Mouse (Mus musculus): ENCODE measurements around the gene Tfr2. TPM values are rescaled to one million over a fixed set of nuclear protein-coding genes. Genes with fewer than 3 reads are reported as not detected.
A peak's percentile ranks its signal among the peaks of the same experiment; 100 is the strongest.

Tfr2 gene
- polyA plus RNA-seq, 1 experiment from 2014 or later: 0.46 TPM

- Histone ChIP-seq H3K4me3 (ENCODE audit: low read length) (no peak overlapping the region), H3K27ac (ENCODE audit: low read length) (no peak overlapping the region), H3K4me1 (replicated peaks; ENCODE audit: control insufficient read depth, insufficient read depth, low read length) (peaks cover 12% of the 10 kb centered on the region), H3K9me3 (ENCODE audit: control insufficient read depth, low read length) (no peaks in the 10 kb centered on the region), H3K27me3 (ENCODE audit: control insufficient read depth, insufficient read depth, low read depth, low read length) (no peaks in the 10 kb centered on the region), H3K9ac (ENCODE audit: low read length) (no peak overlapping the region), H3K4me2 (ENCODE audit: low read depth, low read length) (no peak overlapping the region), H3K36me3 (ENCODE audit: control insufficient read depth, insufficient read depth, low read length) (peaks cover 2% of the 10 kb centered on the region; the same call in 1 of the 2 replicates)
- ATAC-seq (ENCODE audit: low read depth): no peak
- 80% methylated on average over 3 of the region's 3 CpGs for WGBS
These were observed 34.9 kb upstream of the Tfr2 start for GRCm38 (mm10) chr5:137534762-137535161.

- Histone ChIP-seq H3K9me3 (ENCODE audit: control insufficient read depth, low read length) (no peaks in the 10 kb centered on the region), H3K4me1 (replicated peaks; ENCODE audit: control insufficient read depth, insufficient read depth, low read length) (peaks cover 6% of the 10 kb centered on the region), H3K36me3 (ENCODE audit: control insufficient read depth, insufficient read depth, low read length) (no peaks in the 10 kb centered on the region), H3K27ac (ENCODE audit: low read length) (no peak overlapping the region), H3K27me3 (ENCODE audit: control insufficient read depth, insufficient read depth, low read depth, low read length) (no peaks in the 10 kb centered on the region), H3K9ac (ENCODE audit: low read length) (no peak overlapping the region), H3K4me2 (ENCODE audit: low read depth, low read length) (no peak overlapping the region), H3K4me3 (ENCODE audit: low read length) (no peak overlapping the region)
- WGBS: 69% methylated on average over 9 of the region's 9 CpGs
- no peak for ATAC-seq (ENCODE audit: low read depth)
These were observed 34.3 kb upstream of the Tfr2 start for GRCm38 (mm10) chr5:137535318-137535717.

GRCm38 (mm10) chr5:137537461-137537860 lies 32.2 kb upstream of the Tfr2 start:
- ATAC-seq (ENCODE audit: low read depth): no peak
- Histone ChIP-seq H3K4me2 (ENCODE audit: low read depth, low read length) (no peak overlapping the region), H3K27me3 (ENCODE audit: control insufficient read depth, insufficient read depth, low read depth, low read length) (no peaks in the 10 kb centered on the region), H3K27ac (ENCODE audit: low read length) (no peak overlapping the region), H3K36me3 (ENCODE audit: control insufficient read depth, insufficient read depth, low read length) (no peaks in the 10 kb centered on the region), H3K4me3 (ENCODE audit: low read length) (no peak overlapping the region), H3K9me3 (ENCODE audit: control insufficient read depth, low read length) (no peaks in the 10 kb centered on the region), H3K9ac (ENCODE audit: low read length) (no peak overlapping the region), H3K4me1 (replicated peaks; ENCODE audit: control insufficient read depth, insufficient read depth, low read length) (no peaks in the 10 kb centered on the region; the same call in 1 of the 2 replicates)
- 51% methylated on average over 4 of the region's 4 CpGs for WGBS

- no peaks in the 10 kb centered on the region for H3K9me3 ChIP-seq (ENCODE audit: control insufficient read depth, low read length)
- H3K4me1 ChIP-seq (replicated peaks; ENCODE audit: control insufficient read depth, insufficient read depth, low read length): no peaks in the 10 kb centered on the region; the same call in 1 of the 2 replicates
- H3K36me3 ChIP-seq (ENCODE audit: control insufficient read depth, insufficient read depth, low read length): no peaks in the 10 kb centered on the region
- H3K27ac ChIP-seq (ENCODE audit: low read length): no peak overlapping the region
- 0 out of 2 replicates have a peak, but pooled peaks have one; percentile 6 for ATAC-seq (ENCODE audit: low read depth)
- no peak overlapping the region for H3K4me3 ChIP-seq (ENCODE audit: low read length)
- no peak overlapping the region for H3K4me2 ChIP-seq (ENCODE audit: low read depth, low read length)
- H3K27me3 ChIP-seq (ENCODE audit: control insufficient read depth, insufficient read depth, low read depth, low read length): no peaks in the 10 kb centered on the region
- H3K9ac ChIP-seq (ENCODE audit: low read length): no peak overlapping the region
- WGBS: 38% methylated on average over 7 of the region's 7 CpGs
These were observed 30.3 kb upstream of the Tfr2 start for GRCm38 (mm10) chr5:137539291-137539801.

GRCm38 (mm10) chr5:137540991-137541390 lies 28.6 kb upstream of the Tfr2 start:
- H3K9ac ChIP-seq (ENCODE audit: low read length): no peak overlapping the region
- H3K27ac ChIP-seq (ENCODE audit: low read length): no peak overlapping the region
- no peaks in the 10 kb centered on the region for H3K36me3 ChIP-seq (ENCODE audit: control insufficient read depth, insufficient read depth, low read length)
- 71% methylated on average over 6 of the region's 6 CpGs for WGBS
- no peaks in the 10 kb centered on the region for H3K9me3 ChIP-seq (ENCODE audit: control insufficient read depth, low read length)
- no peaks in the 10 kb centered on the region for H3K27me3 ChIP-seq (ENCODE audit: control insufficient read depth, insufficient read depth, low read depth, low read length)
- H3K4me1 ChIP-seq (replicated peaks; ENCODE audit: control insufficient read depth, insufficient read depth, low read length): no peaks in the 10 kb centered on the region; the same call in 1 of the 2 replicates
- ATAC-seq (ENCODE audit: low read depth): no peak
- H3K4me3 ChIP-seq (ENCODE audit: low read length): no peak overlapping the region
- H3K4me2 ChIP-seq (ENCODE audit: low read depth, low read length): no peak overlapping the region

- Histone ChIP-seq H3K36me3 (ENCODE audit: control insufficient read depth, insufficient read depth, low read length) (no peaks in the 10 kb centered on the region), H3K9me3 (ENCODE audit: control insufficient read depth, low read length) (no peaks in the 10 kb centered on the region), H3K4me1 (replicated peaks; ENCODE audit: control insufficient read depth, insufficient read depth, low read length) (no peaks in the 10 kb centered on the region; the same call in 1 of the 2 replicates), H3K9ac (ENCODE audit: low read length) (no peak overlapping the region), H3K27ac (ENCODE audit: low read length) (no peak overlapping the region), H3K27me3 (ENCODE audit: control insufficient read depth, insufficient read depth, low read depth, low read length) (no peaks in the 10 kb centered on the region), H3K4me3 (ENCODE audit: low read length) (no peak overlapping the region), H3K4me2 (ENCODE audit: low read depth, low read length) (no peak overlapping the region)
- ATAC-seq (ENCODE audit: low read depth): no peak
- 48% methylated on average over 5 of the region's 5 CpGs for WGBS
These were observed 27.7 kb upstream of the Tfr2 start for GRCm38 (mm10) chr5:137541768-137542540.

- Histone ChIP-seq H3K4me1 (replicated peaks; ENCODE audit: control insufficient read depth, insufficient read depth, low read length) (no peaks in the 10 kb centered on the region), H3K4me3 (ENCODE audit: low read length) (no peak overlapping the region), H3K27ac (ENCODE audit: low read length) (no peak overlapping the region), H3K9ac (ENCODE audit: low read length) (no peak overlapping the region), H3K9me3 (ENCODE audit: control insufficient read depth, low read length) (no peaks in the 10 kb centered on the region), H3K27me3 (ENCODE audit: control insufficient read depth, insufficient read depth, low read depth, low read length) (no peaks in the 10 kb centered on the region), H3K36me3 (ENCODE audit: control insufficient read depth, insufficient read depth, low read length) (no peaks in the 10 kb centered on the region), H3K4me2 (ENCODE audit: low read depth, low read length) (no peak overlapping the region)
- 61% methylated on average over 6 of the region's 6 CpGs for WGBS
- no peak for ATAC-seq (ENCODE audit: low read depth)
These were observed 24.7 kb upstream of the Tfr2 start for GRCm38 (mm10) chr5:137544926-137545325.

- Histone ChIP-seq H3K4me1 (replicated peaks; ENCODE audit: control insufficient read depth, insufficient read depth, low read length) (no peaks in the 10 kb centered on the region), H3K4me2 (ENCODE audit: low read depth, low read length) (no peak overlapping the region), H3K27me3 (ENCODE audit: control insufficient read depth, insufficient read depth, low read depth, low read length) (no peaks in the 10 kb centered on the region), H3K27ac (ENCODE audit: low read length) (no peak overlapping the region), H3K4me3 (ENCODE audit: low read length) (no peak overlapping the region), H3K9me3 (ENCODE audit: control insufficient read depth, low read length) (no peaks in the 10 kb centered on the region), H3K9ac (ENCODE audit: low read length) (no peak overlapping the region), H3K36me3 (ENCODE audit: control insufficient read depth, insufficient read depth, low read length) (no peaks in the 10 kb centered on the region)
- ATAC-seq (ENCODE audit: low read depth): no peak
- WGBS: 67% methylated on average over 4 of the region's 4 CpGs
These were observed 24.0 kb upstream of the Tfr2 start for GRCm38 (mm10) chr5:137545596-137545995.

- ATAC-seq (ENCODE audit: low read depth): no peak
- 67% methylated on average over 2 of the region's 2 CpGs for WGBS
- peaks cover 7% of the 10 kb centered on the region for H3K27me3 ChIP-seq (ENCODE audit: control insufficient read depth, insufficient read depth, low read depth, low read length)
- H3K27ac ChIP-seq (ENCODE audit: low read length): no peak overlapping the region
- no peaks in the 10 kb centered on the region for H3K36me3 ChIP-seq (ENCODE audit: control insufficient read depth, insufficient read depth, low read length)
- H3K4me1 ChIP-seq (replicated peaks; ENCODE audit: control insufficient read depth, insufficient read depth, low read length): no peaks in the 10 kb centered on the region
- no peak overlapping the region for H3K4me2 ChIP-seq (ENCODE audit: low read depth, low read length)
- H3K9me3 ChIP-seq (ENCODE audit: control insufficient read depth, low read length): no peaks in the 10 kb centered on the region
- no peak overlapping the region for H3K4me3 ChIP-seq (ENCODE audit: low read length)
- H3K9ac ChIP-seq (ENCODE audit: low read length): no peak overlapping the region
These were observed 19.8 kb upstream of the Tfr2 start for GRCm38 (mm10) chr5:137549840-137550239.

Data from lung, embryonic 16.5 days (tissue).